22 mouse cellular contexts compared by ENCODE assay signal in genomic region chr1:24527194-24527593, GRCm38 (mm10).
DNase-seq lines count a peak whose midpoint lies in the region; ATAC-seq and TF ChIP-seq lines count a peak whose summit lies in the region.
"Had no signal": no experiment of that assay in that cellular context is flagged by ENCODE, and none has a peak within 500 bp of the region (broad histone marks: within the 10 kb centered on the region; RNA-seq: fewer than 3 reads in every experiment).

No protein-coding gene starts in this region.

- no peak for DNase-seq in frontal cortex, postnatal 36 days (ENCODE audit: low spot score in 2 of 2)
- DNase-seq in CH12.LX (ENCODE audit: extremely low read depth), result peak; percentile 62
- DNase-seq in brain, adult 2 months (ENCODE audit: low read depth, low spot score), result peak; percentile 9
- DNase-seq in ovary, postnatal 14 days (ENCODE audit: low spot score), result no peak
- no peak for DNase-seq in ovary, postnatal 10 days (ENCODE audit: low spot score)
- DNase-seq: adrenal gland, adult 2 months; adrenal gland, adult 8-10 months; adrenal gland, postnatal 10 days; adrenal gland, postnatal 14 days; adrenal gland, postnatal 25 days; adrenal gland, postnatal 36 days; B cell, adult 2 months; cerebellum, adult 11 months; cerebellum, adult 11-12 months; cerebellum, adult 18-20 months; cerebellum, adult 2 months; cerebellum, adult 8-10 months had no signal

- H3K27me3 ChIP-seq in CH12.LX (replicated peaks), result no peaks in the 10 kb centered on the region

- peaks cover 0 to 12% of the 10 kb centered on the region in 2 experiments; a peak in 2 of 4 replicates for H3K4me1 ChIP-seq in CH12.LX (ENCODE audit: control insufficient read depth in 1 of 2, insufficient read depth in 2 of 2)

- no peak for TF ChIP-seq CTCF in CH12.LX (conservative IDR thresholded peaks at IDR 0.05 in 1 of 2, IDR thresholded peaks at IDR 0.05 in 1 of 2; ENCODE audit: low read depth in 2 of 2, low read length in 2 of 2)

- dilution Hi-C loops in CH12.LX (cut with MboI; ENCODE audit: extremely low pct_ligation_motif_present, extremely low pct_unique_long_range_greater_than_20kb, low sequenced_read_pairs), result no loop called here

- no peak overlapping the region for H3K27ac ChIP-seq in CH12.LX (ENCODE audit: insufficient read depth, low read depth)

- no peak for TF ChIP-seq RAD21 in CH12.LX (IDR thresholded peaks at IDR 0.05; ENCODE audit: low read depth, low read length)

- ATAC-seq in frontal cortex, adult (ENCODE audit: low TSS enrichment), result peak; percentile 15; the same call in 1 of the 2 replicates
- ATAC-seq: activated CD4-positive, CD25-positive, alpha-beta regulatory T cell, adult 4 months; CD4-positive, CD25-positive, alpha-beta regulatory T cell, adult 4 months; Patski had no signal

- no peaks in the 10 kb centered on the region for H3K36me3 ChIP-seq in CH12.LX (replicated peaks in 1 of 2; ENCODE audit: control insufficient read depth in 1 of 2, insufficient read depth in 1 of 2, low read length in 1 of 2)
- H3K36me3 ChIP-seq: G1E had no signal

- TF ChIP-seq POLR2A in CH12.LX (IDR thresholded peaks at IDR 0.05; ENCODE audit: low read depth, low read length), result no peak

- no peak overlapping the region for H3K9ac ChIP-seq in CH12.LX (ENCODE audit: insufficient read depth, low read depth)

- no peak overlapping the region for H3K4me2 ChIP-seq in CH12.LX (ENCODE audit: insufficient read depth, low read depth, poor library complexity, severe bottlenecking)

- H3K4me3 ChIP-seq in CH12.LX (replicated peaks in 1 of 3; ENCODE audit: low read depth in 2 of 3, low read length in 2 of 3, poor library complexity in 1 of 3), result no peak overlapping the region

- H3K79me2 ChIP-seq in CH12.LX (replicated peaks; ENCODE audit: control insufficient read depth, extremely low read depth, insufficient read depth, poor library complexity, severe bottlenecking), result no peaks in the 10 kb centered on the region

- peak; percentile 78 for TF ChIP-seq EP300 in CH12.LX (IDR thresholded peaks at IDR 0.05; ENCODE audit: low read length)

- no peaks in the 10 kb centered on the region for H3K9me3 ChIP-seq in CH12.LX (replicated peaks; ENCODE audit: low read length)
- H3K9me3 ChIP-seq: G1E had no signal

- in situ Hi-C loops in CH12.LX (cut with MboI; ENCODE audit: low pct_ligation_motif_present, low pct_unique_long_range_greater_than_20kb, low sequenced_read_pairs), result no loop called here

TF ChIP-seq in CH12.LX, 34 proteins besides CTCF, POLR2A, EP300 and RAD21:
- no peak for TF ChIP-seq ZNF384 (IDR thresholded peaks at IDR 0.05; ENCODE audit: low read depth, low read length)
- TF ChIP-seq ETS1 (conservative IDR thresholded peaks at IDR 0.05; ENCODE audit: low read depth, low read length), result 0 out of 2 replicates have a peak, but pooled peaks have one; percentile 19

Comparison
In these comparisons a context has a peak if more than half of its experiments do, and no peak if none do; other contexts are left out.
1. DNase-seq: peak in CH12.LX (single experiment) and brain, adult 2 months (single experiment); none in frontal cortex, postnatal 36 days (0 of 2), ovary, postnatal 14 days (single experiment) and ovary, postnatal 10 days (single experiment).